Mouse (Mus musculus) left cerebral cortex, adult 8-10 months (tissue): Measurements from ENCODE around the gene Pik3cb. TPM values are rescaled to one million over a fixed set of nuclear protein-coding genes. Genes with fewer than 3 reads are reported as not detected.

Source experiments
- DNase-seq, 2 experiments: peaks; one replicate each; pipeline ENCODE4 v3.0.0; 2022; ENCODE audit warnings: low spot score in 2 of 2
- total RNA-seq, 4 experiments: library from RNA; stranded (reverse); gene quantifications; 2 replicates each; pipeline ENCODE4 v1.2.4; 2022

Gene Pik3cb
- 10 to 100 TPM; 21.1 to 25.4 (median 24.5) TPM for total RNA-seq

DNA sequence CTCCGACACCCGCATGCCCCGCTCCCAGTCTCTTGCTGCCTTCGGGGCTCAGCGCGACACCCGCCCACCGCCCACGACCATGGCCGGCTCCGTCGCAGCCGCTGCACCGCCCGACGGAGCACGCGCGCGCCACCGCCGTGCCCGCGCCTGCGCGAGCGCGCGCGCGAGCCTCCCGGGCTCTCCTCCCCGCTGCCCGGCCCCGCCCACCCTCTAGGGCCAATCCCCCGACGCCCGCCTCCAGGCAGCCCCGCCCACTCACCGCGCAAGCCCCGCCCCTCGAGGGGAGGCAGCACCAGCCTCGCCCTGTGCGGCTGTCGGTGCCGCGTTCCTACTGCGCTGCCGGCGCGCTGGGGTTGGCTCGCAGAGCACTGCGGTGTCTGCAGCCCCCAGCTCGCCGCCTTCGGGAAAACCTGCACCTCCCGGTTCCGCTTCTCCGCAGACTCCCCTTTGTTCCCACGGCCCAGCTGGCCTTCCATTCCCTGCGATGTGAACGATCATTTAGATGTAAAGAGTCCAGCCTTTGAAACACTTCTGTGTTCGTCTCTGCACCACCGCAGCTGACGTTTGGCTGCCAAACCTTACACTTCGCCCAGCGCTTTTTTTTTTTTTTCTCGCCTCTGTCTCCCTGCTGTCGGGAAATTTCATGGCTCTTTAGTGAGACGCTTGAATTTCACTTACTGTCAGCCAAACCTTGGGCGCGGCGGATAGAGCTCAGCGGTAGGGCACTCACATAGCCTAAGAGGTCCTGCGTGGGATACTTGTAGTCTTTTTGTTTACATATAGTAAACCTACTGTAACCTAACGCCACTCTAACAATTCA is at the start of gene Pik3cb:
TSS of gene Pik3cb (minus strand) at position 559 of the 820 bp plus-strand sequence.
- DNase-seq, result peak; percentile 92 to 95

- DNase-seq, result no peak
Measured at GRCm38 (mm10) chr9:99183043-99183670, 42.7 kb upstream of the Pik3cb start.

DNA sequence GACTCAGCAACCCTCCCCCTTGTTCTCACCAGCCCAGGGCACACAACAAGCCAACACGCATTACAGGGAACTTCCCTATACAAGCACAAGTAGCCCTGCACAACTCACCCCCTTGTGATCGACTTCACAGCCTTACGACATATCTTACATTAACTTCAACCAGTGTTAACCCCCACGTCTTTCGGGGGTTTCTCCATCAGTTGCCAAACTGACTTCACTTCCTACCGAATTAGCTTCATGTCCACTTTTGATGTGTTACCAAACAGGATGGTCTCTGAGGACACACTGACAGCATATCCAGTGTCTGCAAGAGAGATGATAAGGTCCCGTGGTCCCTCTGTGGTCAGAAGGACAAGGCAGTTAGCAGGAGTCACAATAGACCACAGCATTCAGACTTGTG is 41.7 kb upstream of the Pik3cb start:
- no peak for DNase-seq

- DNase-seq, result no peak
Measured at GRCm38 (mm10) chr9:99180272-99180671, 39.9 kb upstream of the Pik3cb start.

DNA sequence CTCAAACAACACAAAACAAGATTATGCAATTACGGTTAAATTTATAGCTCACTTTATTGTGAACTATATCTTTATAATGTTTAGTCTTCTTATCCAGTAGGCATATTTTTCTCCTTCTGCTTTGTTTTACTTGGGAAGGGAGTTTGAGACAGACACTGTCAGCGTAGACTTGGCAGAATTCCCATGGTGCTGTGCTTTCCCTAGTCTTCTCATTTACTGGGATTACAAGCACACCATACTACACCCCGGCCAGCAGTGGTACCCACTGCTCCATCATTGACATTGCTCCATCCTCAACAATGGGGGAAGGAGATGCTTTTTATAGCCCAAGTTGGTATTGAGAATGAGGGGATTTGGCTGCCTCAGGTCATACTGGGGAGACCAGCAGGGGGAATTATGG is 38.3 kb upstream of the Pik3cb start:
- DNase-seq, result no peak

- DNase-seq, result no peak
Measured at GRCm38 (mm10) chr9:99175774-99176173, 35.4 kb upstream of the Pik3cb start.

DNA sequence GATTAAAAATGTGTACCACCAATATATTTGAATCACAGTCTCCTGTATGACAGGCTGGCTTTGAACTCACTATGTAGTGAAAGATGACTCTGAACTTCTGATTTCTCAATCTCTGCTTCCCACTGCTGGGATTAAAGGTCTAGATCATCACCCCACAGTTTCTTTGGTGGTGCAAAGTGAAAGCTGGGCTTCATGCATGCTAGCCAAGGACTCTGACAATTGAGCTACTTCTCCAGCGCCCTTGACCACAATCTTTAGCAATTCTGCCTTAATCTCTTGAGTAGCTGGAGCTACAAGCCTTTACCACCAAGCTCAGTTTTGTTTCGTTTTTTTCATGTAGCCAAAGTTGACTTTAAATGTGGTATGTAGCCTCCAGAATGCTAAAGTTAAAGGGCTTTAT is 32.4 kb upstream of the Pik3cb start:
- DNase-seq, result no peak

GRCm38 (mm10) chr9:99171186-99171585 is 30.8 kb upstream of the Pik3cb start:
- DNase-seq, result no peak

DNA sequence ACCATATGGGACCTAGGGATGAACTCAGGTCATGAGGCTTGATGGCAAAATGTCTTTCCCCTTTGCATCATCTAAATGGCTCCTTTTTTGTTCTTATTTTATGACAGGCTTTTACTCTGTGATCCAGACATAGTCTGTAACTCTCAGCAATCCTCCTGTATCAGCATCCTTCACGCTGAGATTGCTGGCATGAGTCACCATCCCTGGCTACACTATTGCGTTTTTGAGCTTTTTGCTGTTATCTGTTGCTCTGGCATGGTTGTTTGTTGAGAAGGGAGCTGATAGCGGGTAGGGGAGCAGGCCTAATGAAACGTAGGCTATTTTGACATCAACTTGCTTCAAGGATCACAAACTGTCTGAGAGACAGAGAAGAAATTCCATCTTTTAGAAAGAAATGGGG is 28.6 kb upstream of the Pik3cb start:
- no peak for DNase-seq

- no peak for DNase-seq
Measured at GRCm38 (mm10) chr9:99166946-99167345, 26.5 kb upstream of the Pik3cb start.

DNA sequence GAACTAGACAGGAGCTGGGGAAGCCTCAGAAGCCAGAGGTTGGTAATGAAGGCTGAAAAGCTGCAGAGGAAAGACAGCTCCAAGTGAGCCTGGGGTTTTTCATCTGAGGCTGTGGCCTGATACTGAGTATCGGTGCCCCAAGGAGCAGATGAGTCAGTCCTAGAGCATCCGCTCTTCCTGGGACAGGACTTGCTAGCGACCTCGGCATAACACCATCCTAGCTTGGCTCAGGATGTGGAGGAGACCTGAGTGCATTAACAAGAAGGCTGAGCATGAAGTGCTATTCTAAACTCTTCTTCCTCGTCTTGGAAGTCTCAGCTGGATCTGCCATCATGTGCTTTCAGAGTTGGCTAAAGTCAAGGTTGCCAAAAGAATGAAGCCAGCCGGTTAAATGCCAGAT is 25.5 kb upstream of the Pik3cb start:
- no peak for DNase-seq

DNA sequence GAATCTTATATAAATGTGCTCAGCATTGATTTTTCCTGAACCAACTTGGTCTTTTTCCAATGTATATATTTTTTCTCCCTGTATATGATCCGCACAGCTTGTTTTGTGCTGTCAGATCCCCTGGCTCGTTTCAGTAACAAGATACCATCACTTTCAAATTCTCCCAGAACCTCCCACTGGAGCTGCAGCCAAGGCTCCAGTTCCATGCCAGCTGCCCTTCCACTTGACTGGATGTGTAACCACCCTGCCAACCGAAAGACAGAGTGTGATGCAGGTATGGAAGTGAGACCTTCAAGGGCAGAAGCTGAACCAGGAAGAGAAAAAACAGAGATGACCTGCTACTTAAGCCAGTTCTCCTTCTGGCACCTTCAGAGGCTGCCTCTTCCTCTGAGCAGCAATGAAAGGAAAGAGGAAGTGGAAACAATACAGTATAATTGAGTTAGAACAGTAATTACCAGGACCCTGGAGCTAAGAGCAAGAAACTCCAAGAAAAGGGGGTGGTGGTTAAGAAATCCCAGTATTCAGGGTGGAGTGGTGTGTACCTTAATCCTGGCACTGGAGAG is 24.3 kb upstream of the Pik3cb start:
- DNase-seq, result no peak

GRCm38 (mm10) chr9:99164148-99164503 is 23.7 kb upstream of the Pik3cb start:
- DNase-seq, result no peak

- DNase-seq, result peak in 1 of 2 experiments; percentile 41
Measured at GRCm38 (mm10) chr9:99163420-99164147, 23.2 kb upstream of the Pik3cb start.

GRCm38 (mm10) chr9:99162839-99163238 is 22.4 kb upstream of the Pik3cb start:
- no peak for DNase-seq

DNA sequence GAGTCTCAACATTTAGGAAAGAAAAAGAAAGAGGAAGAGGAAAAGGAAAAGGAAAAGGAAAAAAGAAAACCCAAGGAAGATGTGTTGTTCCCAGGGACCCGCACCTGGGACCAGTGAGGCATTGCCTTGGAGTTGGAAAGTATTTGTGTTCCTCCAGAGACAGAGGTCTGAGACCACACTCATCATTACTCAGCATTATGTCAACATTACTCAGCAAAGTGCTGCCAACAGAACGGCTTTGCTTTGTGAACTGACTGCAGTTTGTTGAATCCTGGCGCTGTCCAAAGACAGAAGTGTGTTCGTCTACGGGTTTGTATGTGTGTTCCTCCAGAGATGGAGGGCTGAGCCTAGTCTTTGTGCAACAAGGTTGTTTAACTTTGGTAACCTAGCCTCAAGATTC is 20.4 kb upstream of the Pik3cb start:
- DNase-seq, result no peak

DNA sequence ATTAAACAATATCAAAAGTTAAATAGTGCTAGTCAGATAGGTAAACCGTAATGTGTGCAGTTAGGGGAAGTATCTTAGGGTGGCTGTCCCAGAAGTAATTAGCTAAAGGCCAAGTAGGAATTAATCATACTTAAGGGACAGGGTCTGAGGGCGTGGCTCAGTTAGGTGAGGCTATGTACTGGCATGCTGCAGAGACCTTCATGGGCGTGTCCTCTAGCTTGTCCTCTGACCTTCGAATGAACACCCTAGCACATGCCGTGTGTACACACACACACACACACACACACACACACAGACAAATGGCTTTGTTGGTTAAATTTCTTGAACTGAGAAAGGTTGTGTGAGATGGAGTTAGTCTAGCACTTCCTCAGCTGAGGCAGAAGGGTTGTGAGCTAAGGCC is 19.5 kb upstream of the Pik3cb start:
- DNase-seq, result no peak

DNA sequence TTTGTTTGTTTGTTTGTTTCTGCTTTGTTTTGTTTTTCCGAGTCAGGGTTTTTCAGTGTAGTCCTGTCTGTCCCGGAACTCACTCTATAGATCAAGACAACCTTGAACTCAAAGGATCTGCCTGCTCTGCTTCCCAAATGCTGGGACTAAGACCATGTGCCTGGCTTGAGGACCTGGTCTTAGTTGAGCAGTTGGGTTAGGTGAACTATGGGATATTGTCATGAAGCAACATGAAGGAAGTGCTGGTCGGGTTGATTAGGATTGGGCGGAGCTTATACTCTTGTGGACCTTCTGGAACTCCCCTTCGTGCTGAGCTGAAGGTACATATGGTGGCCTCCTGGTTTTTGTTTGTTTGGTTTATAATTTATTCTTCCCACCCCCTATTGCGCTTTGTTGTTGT is 18.3 kb upstream of the Pik3cb start:
- no peak for DNase-seq

DNA sequence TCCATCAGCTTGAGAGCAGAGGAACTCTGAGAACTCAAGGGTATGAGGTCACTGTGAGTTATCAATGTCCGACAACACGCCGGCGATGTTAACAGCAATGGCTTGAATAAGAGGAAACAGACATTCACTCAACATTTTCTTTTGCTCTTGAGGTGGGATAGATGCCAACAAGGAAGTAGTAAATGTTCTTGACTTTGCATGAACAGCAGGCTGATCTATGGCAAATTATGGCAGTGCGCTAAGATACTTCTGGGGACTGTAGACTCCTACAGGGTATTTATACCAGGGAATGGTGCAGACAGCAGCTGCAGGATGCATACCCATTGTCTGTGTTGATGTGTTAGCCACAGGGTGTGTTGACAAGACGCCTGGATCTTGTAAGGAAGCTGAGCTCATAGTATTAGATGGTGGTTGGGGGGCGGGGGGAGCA is 17.8 kb upstream of the Pik3cb start:
- no peak for DNase-seq

DNA sequence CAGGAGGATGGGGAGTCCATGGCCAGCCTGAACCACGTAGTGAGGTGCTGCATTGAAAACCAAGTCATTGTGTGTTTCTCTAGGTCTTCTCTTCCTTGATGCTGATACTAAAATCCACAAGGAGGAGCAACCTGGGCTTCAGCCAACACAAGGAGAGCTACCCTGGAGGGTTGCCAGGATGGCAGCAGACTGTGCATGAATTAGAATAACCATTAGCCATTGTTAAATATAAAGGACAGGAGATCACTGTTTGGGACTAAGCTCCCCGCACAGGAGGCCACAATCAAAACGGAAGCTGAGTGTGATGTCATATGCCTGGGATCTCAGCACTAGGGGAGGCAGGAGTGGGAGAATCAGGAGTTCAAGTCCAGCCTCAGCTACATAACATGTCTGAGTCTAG is 13.2 kb upstream of the Pik3cb start:
- no peak for DNase-seq

- DNase-seq, result no peak
Measured at GRCm38 (mm10) chr9:99152699-99153490, 12.5 kb upstream of the Pik3cb start.
